Mouse (Mus musculus) cerebellum, adult 9-11 months (tissue): Measurements from ENCODE around the gene Has3.

Experiments
- DNase-seq: peaks from one replicate; pipeline ENCODE4 v3.0.0; 2022

Has3 gene

DNA sequence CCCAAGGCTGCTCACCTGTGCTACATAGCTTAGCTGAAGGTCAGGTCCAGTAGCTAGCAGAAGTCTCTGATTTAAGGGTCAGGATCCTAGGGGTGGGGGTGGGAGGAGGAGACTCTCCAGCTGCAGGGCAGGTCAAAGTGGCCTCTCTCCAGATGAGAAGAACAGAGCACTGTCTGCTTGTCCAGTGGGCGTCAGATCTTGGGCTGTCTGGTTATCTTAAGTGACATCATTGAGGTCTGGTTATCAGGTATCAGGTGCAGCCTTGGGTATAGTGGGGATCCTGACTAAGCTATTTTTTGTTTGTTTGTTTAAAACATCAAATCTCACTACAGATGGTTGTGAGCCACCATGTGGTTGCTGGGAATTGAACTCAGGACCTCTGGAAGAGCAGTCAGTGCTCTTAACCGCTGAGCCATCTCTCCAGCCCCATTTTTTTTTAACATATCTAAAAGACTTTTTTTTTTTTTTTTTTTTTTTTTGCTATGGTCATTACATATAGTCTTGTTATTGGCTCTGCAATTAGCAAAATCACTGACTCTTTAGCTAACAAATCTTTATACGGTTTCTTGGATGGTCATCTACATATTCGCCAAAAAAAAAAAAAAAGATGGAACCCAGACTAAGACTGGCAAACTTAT lies 63.6 kb downstream of the Has3 start:
- DNase-seq: no peak
